Mouse (Mus musculus) stomach, postnatal 0 days (tissue): ENCODE data around the gene Rbm38.

Experiments
- CTCF ChIP-seq: IDR thresholded peaks from 2 replicates; pipeline ENCODE4 v1.5.1; 2016; ENCODE audit warnings: antibody characterized with exemption, low read depth, mild to moderate bottlenecking, moderate library complexity
- EP300 ChIP-seq: optimal IDR thresholded peaks from 2 replicates; pipeline ENCODE3; 2016; ENCODE audit warnings: antibody characterized with exemption

DNA sequence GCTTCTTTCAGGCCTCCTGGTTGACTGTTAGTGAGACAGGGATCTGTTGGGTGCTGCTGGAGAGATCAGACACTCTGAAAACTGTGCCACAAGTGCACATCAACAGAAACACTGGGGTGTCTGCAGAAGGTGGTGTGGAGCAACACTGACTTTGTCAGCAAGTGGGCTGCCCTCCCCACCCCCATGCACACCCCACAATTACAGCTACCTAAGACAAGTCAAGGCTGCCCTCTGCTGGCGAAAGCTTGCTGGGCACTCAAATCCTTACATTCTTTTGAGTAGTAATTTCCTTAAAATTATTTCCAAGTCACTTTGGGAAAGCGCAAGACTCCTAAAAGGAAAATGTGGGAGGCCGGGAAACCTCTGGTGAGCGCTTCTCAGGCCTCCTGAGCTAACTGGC is 24.1 kb upstream of the Rbm38 start:
- TF ChIP-seq CTCF (peak; percentile 94), EP300 (no peak)
